Mouse (Mus musculus): ENCODE measurements around the gene Rps6kb1.
A peak's percentile ranks its signal among the peaks of the same experiment; 100 is the strongest.

DNA sequence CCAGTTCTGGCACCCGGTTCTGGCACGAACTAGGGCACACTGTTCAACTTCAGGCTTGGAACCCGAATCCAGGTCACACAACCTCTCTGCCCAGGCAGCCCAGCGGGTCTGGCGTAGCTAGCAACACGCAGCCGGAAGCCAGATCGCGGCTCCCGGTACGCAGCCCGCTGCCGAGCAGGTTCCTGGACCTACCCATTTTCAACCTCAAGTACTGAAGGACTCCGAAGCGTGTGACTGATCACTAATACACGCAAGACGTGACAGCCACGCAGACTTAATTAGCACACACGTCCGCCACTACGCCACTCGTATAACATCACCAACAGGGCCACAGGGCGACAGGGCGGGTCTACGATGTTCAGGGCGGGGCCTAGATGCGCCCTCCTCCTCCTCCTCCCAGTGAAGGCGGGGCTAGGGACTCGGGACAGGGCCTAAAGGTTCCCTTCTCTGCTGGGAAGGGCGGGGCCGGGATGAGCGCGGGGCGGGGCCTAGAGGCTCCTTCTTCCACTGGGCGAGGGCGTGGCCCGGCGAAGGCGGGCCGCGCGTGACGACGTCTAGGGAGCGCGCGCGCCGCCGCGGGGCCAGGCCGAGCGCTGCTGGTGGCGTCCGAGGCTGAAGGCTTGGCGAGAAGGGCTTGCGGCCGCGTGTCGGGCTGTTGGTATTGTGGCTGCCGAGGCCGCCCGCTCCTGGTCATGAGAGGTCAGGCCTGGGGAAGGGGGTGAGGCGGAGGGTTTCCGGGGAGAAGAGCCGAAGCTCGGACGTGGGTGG is 60.3 kb downstream of the Rps6kb1 start, which contains the start of gene Rnft1:
- TF ChIP-seq JUND (IDR thresholded peaks at IDR 0.05; ENCODE audit: low read depth, low read length), result no peak
- peak; percentile 95 to 97 for TF ChIP-seq POLR2A (IDR thresholded peaks at IDR 0.05; ENCODE audit: control insufficient read depth in 1 of 2, insufficient read depth in 1 of 2, low read depth in 1 of 2, low read length in 2 of 2, poor library complexity in 1 of 2)
- no peak for TF ChIP-seq MYB (IDR thresholded peaks at IDR 0.05; ENCODE audit: low read depth, low read length)
- no peak for TF ChIP-seq EP300 (IDR thresholded peaks at IDR 0.05; ENCODE audit: low read depth in 1 of 2, low read length in 2 of 2)
- TF ChIP-seq CTCF (IDR thresholded peaks at IDR 0.05 in 2 of 3, conservative IDR thresholded peaks at IDR 0.05 in 1 of 3; ENCODE audit: control insufficient read depth in 1 of 3, insufficient read depth in 1 of 3, low read depth in 2 of 3, low read length in 3 of 3, poor library complexity in 1 of 3, severe bottlenecking in 1 of 3), result 0 out of 6 replicates have a peak, but pooled peaks of 1 of the 3 experiments have one; percentile 9
- TF ChIP-seq MAFK (IDR thresholded peaks at IDR 0.05; ENCODE audit: borderline replicate concordance, low read depth, low read length), result no peak
- peak; percentile 90 for TF ChIP-seq MXI1 (IDR thresholded peaks at IDR 0.05; ENCODE audit: low read depth, low read length)
- TF ChIP-seq HCFC1 (IDR thresholded peaks at IDR 0.05; ENCODE audit: low read depth, low read length), result peak; percentile 65
- peak; percentile 63 for TF ChIP-seq USF1 (IDR thresholded peaks at IDR 0.05; ENCODE audit: low read depth, low read length)
- TF ChIP-seq GATA1 (IDR thresholded peaks at IDR 0.05; ENCODE audit: low read depth, low read length), result peak; percentile 43; the same call in 1 of the 2 replicates
